Mouse (Mus musculus) limb, embryonic 13.5 days (tissue): ENCODE measurements at regions not wholly inside any gene's neighbourhood (a gene's known extent, or its start where the extent isn't known, plus 50 kb on each side); places are given as distances from the start of the nearest gene placed in this dataset.

Source experiments
- ATAC-seq: fragments of 200-750 bp; cut with Nextera tagmentation; 2 replicates; pipeline ENCODE4 v1.8.0; 2017; ENCODE audit warnings: low read depth, moderate number of reproducible peaks, moderate TSS enrichment; ENCODE audit not compliant: low FRiP score
- H3K27ac ChIP-seq: fragments of 300-500 bp; sonication (generic); 2 replicates; pipeline ENCODE4 v1.5.1; 2015; ENCODE audit warnings: inconsistent platforms, mild to moderate bottlenecking, moderate library complexity
- H3K27me3 ChIP-seq: fragments of 300-500 bp; sonication (generic); 2 replicates; pipeline ENCODE4 v1.6.1; 2015; ENCODE audit warnings: mild to moderate bottlenecking, inconsistent platforms
- H3K36me3 ChIP-seq: fragments of 300-500 bp; sonication (generic); 2 replicates; pipeline ENCODE4 v1.6.1; 2015; ENCODE audit warnings: inconsistent platforms, mild to moderate bottlenecking, moderate library complexity
- H3K4me1 ChIP-seq: fragments of 300-500 bp; sonication (generic); 2 replicates; pipeline ENCODE4 v1.6.1; 2015; ENCODE audit warnings: inconsistent platforms
- H3K4me2 ChIP-seq: fragments of 300-500 bp; sonication (generic); replicated peaks from 2 replicates; pipeline ENCODE4 v1.6.1; 2015; ENCODE audit warnings: inconsistent platforms, mild to moderate bottlenecking, moderate library complexity
- H3K4me3 ChIP-seq: fragments of 300-500 bp; sonication (generic); 2 replicates; pipeline ENCODE4 v1.5.1; 2015; ENCODE audit warnings: moderate library complexity, mild to moderate bottlenecking, inconsistent platforms
- H3K9ac ChIP-seq: fragments of 300-500 bp; sonication (generic); 2 replicates; pipeline ENCODE4 v1.6.1; 2015; ENCODE audit warnings: mild to moderate bottlenecking, inconsistent platforms
- H3K9me3 ChIP-seq: fragments of 300-500 bp; sonication (generic); 2 replicates; pipeline ENCODE4 v1.6.1; 2016; ENCODE audit warnings: inconsistent platforms
- WGBS: fragments of 180-500 bp; shearing (Covaris S2); methylation state at CpG from one replicate; pipeline ENCODE4 v1.1.7; 2015; 5-methylcytosine and 5-hydroxymethylcytosine counted together

DNA sequence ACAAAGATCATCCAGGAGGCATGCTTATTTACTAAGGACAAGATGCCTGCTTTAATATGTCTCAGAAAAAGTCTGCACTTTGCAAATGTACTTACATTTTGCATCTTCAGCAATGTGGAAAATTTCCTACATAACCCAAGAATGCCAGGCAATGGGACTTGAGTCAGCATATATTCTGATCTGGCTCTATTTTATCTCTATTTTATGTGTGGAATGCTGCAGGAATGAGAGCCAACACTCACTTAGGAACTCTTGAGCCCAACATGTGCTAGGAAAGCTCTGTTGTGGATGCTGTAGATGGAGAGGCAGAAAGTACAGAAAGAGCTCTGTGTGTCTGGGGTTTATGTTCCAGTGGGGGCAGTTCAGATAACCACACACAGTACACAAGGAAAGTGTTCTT, 99.0 kb upstream of the Cd93 start:
- Histone ChIP-seq H3K4me3 (no peak overlapping the region), H3K9me3 (no peaks in the 10 kb centered on the region), H3K9ac (no peak overlapping the region), H3K27ac (no peak overlapping the region), H3K27me3 (no peaks in the 10 kb centered on the region), H3K4me2 (no peak overlapping the region), H3K4me1 (no peaks in the 10 kb centered on the region), H3K36me3 (no peaks in the 10 kb centered on the region)
- no peak for ATAC-seq

GRCm38 (mm10) chr2:148537914-148538510, 94.6 kb upstream of the Cd93 start:
- 73% methylated on average over 3 of the region's 3 CpGs for WGBS
- Histone ChIP-seq H3K4me3 (no peak overlapping the region), H3K27ac (no peak overlapping the region), H3K27me3 (no peaks in the 10 kb centered on the region), H3K9me3 (no peaks in the 10 kb centered on the region), H3K36me3 (no peaks in the 10 kb centered on the region), H3K9ac (no peak overlapping the region), H3K4me2 (no peak overlapping the region), H3K4me1 (no peaks in the 10 kb centered on the region)
- ATAC-seq: no peak

DNA sequence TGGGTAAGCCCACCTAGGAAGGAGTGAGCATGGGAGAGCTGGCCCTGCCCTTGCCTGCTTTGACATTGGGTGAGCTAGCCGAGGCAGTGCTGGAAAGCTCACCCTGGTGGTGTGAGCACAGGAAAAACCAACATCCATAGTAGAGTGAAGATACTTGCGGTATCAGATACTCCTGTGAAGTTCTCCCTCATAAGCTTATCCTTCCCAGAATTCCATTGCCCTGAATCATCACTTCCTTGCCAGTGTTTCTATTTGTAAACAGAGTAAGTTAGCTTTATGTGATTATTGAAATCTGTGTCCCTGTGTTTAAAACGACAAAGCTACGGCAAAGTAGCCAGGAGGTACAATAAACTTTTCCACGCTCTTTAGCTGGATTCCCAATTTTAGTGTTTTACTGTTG, 93.9 kb upstream of the Cd93 start:
- no peaks in the 10 kb centered on the region for H3K9me3 ChIP-seq
- WGBS: 82% methylated on average over 5 of the region's 5 CpGs
- H3K36me3 ChIP-seq: no peaks in the 10 kb centered on the region

GRCm38 (mm10) chr2:148536608-148537007, 93.2 kb upstream of the Cd93 start:
- no peaks in the 10 kb centered on the region for H3K9me3 ChIP-seq
- no peak overlapping the region for H3K27ac ChIP-seq
- ATAC-seq: no peak
- no peak overlapping the region for H3K4me3 ChIP-seq
- H3K36me3 ChIP-seq: no peaks in the 10 kb centered on the region
- H3K27me3 ChIP-seq: no peaks in the 10 kb centered on the region
- H3K9ac ChIP-seq: no peak overlapping the region
- H3K4me1 ChIP-seq: no peaks in the 10 kb centered on the region
- no peak overlapping the region for H3K4me2 ChIP-seq
- WGBS: 70% methylated on average over 3 of the region's 3 CpGs

More for the DNA sequence above, 93.9 kb upstream of the Cd93 start:
- Histone ChIP-seq H3K27ac (no peak overlapping the region), H3K4me2 (no peak overlapping the region), H3K9ac (no peak overlapping the region), H3K4me3 (no peak overlapping the region), H3K27me3 (no peaks in the 10 kb centered on the region), H3K4me1 (no peaks in the 10 kb centered on the region)
- ATAC-seq: no peak

- H3K36me3 ChIP-seq: no peaks in the 10 kb centered on the region
- ATAC-seq: no peak
- no peak overlapping the region for H3K4me3 ChIP-seq
- H3K9me3 ChIP-seq: no peaks in the 10 kb centered on the region
- H3K27ac ChIP-seq: no peak overlapping the region
- no peak overlapping the region for H3K9ac ChIP-seq
- no peak overlapping the region for H3K4me2 ChIP-seq
- no peaks in the 10 kb centered on the region for H3K27me3 ChIP-seq
- no peaks in the 10 kb centered on the region for H3K4me1 ChIP-seq
- 51% methylated on average over 5 of the region's 5 CpGs for WGBS
Observed at GRCm38 (mm10) chr2:148535562-148536180, 92.3 kb upstream of the Cd93 start.

- no peaks in the 10 kb centered on the region for H3K9me3 ChIP-seq
- H3K4me2 ChIP-seq: no peak overlapping the region
- H3K27ac ChIP-seq: no peak overlapping the region
- no peaks in the 10 kb centered on the region for H3K27me3 ChIP-seq
- H3K4me3 ChIP-seq: no peak overlapping the region
- 66% methylated on average over 4 of the region's 4 CpGs for WGBS
- no peak for ATAC-seq
- H3K4me1 ChIP-seq: 0 out of 2 replicates have a peak, but pooled peaks cover 5% of the 10 kb centered on the region
- H3K9ac ChIP-seq: no peak overlapping the region
- H3K36me3 ChIP-seq: no peaks in the 10 kb centered on the region
Observed at GRCm38 (mm10) chr2:148532051-148532450, 88.7 kb upstream of the Cd93 start.

- Histone ChIP-seq H3K27me3 (no peaks in the 10 kb centered on the region), H3K9me3 (no peaks in the 10 kb centered on the region), H3K4me3 (no peak overlapping the region), H3K4me2 (no peak overlapping the region), H3K4me1 (0 out of 2 replicates have a peak, but pooled peaks cover 5% of the 10 kb centered on the region), H3K27ac (no peak overlapping the region), H3K9ac (no peak overlapping the region), H3K36me3 (no peaks in the 10 kb centered on the region)
- ATAC-seq: no peak
- 84% methylated on average over 4 of the region's 4 CpGs for WGBS
Observed at GRCm38 (mm10) chr2:148530546-148530945, 87.2 kb upstream of the Cd93 start.

- Histone ChIP-seq H3K4me1 (0 out of 2 replicates have a peak, but pooled peaks cover 5% of the 10 kb centered on the region), H3K27ac (no peak overlapping the region), H3K4me3 (no peak overlapping the region), H3K27me3 (no peaks in the 10 kb centered on the region), H3K9me3 (no peaks in the 10 kb centered on the region), H3K9ac (no peak overlapping the region), H3K36me3 (no peaks in the 10 kb centered on the region), H3K4me2 (no peak overlapping the region)
- 26% methylated on average over 2 of the region's 2 CpGs for WGBS
- no peak for ATAC-seq
Observed at GRCm38 (mm10) chr2:148529900-148530299, 86.5 kb upstream of the Cd93 start.

GRCm38 (mm10) chr2:148527755-148528154, 84.4 kb upstream of the Cd93 start:
- Histone ChIP-seq H3K27me3 (no peaks in the 10 kb centered on the region), H3K36me3 (no peaks in the 10 kb centered on the region), H3K4me3 (no peak overlapping the region), H3K4me2 (no peak overlapping the region), H3K9me3 (no peaks in the 10 kb centered on the region), H3K27ac (no peak overlapping the region), H3K4me1 (0 out of 2 replicates have a peak, but pooled peaks cover 5% of the 10 kb centered on the region), H3K9ac (no peak overlapping the region)
- 87% methylated on average over 5 of the region's 5 CpGs for WGBS
- ATAC-seq: no peak

GRCm38 (mm10) chr2:148525496-148525895, 82.1 kb upstream of the Cd93 start:
- Histone ChIP-seq H3K4me2 (no peak overlapping the region), H3K27ac (no peak overlapping the region), H3K9ac (no peak overlapping the region), H3K4me3 (no peak overlapping the region), H3K9me3 (no peaks in the 10 kb centered on the region), H3K36me3 (no peaks in the 10 kb centered on the region), H3K4me1 (peaks cover 10% of the 10 kb centered on the region; the same call in 1 of the 2 replicates), H3K27me3 (no peaks in the 10 kb centered on the region)
- WGBS: 82% methylated on average over 6 of the region's 6 CpGs
- no peak for ATAC-seq

DNA sequence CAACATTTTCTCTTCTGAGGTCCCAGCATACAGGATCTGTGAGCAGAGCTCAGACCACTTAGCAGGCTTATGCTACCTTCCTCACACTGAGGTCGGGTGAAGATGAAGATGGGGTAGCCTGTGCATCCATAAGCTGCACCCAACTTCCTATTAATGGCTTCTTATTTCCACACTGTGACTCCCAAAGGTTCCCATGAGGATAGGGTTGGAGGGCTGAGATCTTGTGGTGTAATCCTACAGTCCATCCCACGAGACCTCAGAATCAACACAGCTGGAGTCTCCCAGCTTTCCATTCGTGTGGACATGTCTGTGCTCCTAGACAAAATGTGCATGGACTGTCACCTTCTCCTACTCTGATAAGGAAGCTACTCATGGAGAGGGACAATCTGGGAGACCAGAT, 80.0 kb upstream of the Cd93 start:
- H3K27me3 ChIP-seq: no peaks in the 10 kb centered on the region
- H3K4me2 ChIP-seq: no peak overlapping the region
- no peak overlapping the region for H3K4me3 ChIP-seq
- H3K27ac ChIP-seq: no peak overlapping the region
- H3K9ac ChIP-seq: no peak overlapping the region
- no peaks in the 10 kb centered on the region for H3K36me3 ChIP-seq
- peaks cover 11% of the 10 kb centered on the region; the same call in 1 of the 2 replicates for H3K4me1 ChIP-seq
- 78% methylated on average over 3 of the region's 3 CpGs for WGBS
- H3K9me3 ChIP-seq: no peaks in the 10 kb centered on the region
- ATAC-seq: no peak

- WGBS: 75% methylated on average over 2 of the region's 2 CpGs
- Histone ChIP-seq H3K36me3 (no peaks in the 10 kb centered on the region), H3K27ac (no peak overlapping the region)
Observed at GRCm38 (mm10) chr2:148522936-148523335, 79.6 kb upstream of the Cd93 start.

More at GRCm38 (mm10) chr2:148522936-148523335, 79.6 kb upstream of the Cd93 start:
- H3K4me1 ChIP-seq: peaks cover 11% of the 10 kb centered on the region; the same call in 1 of the 2 replicates
- H3K9me3 ChIP-seq: no peaks in the 10 kb centered on the region
- no peaks in the 10 kb centered on the region for H3K27me3 ChIP-seq
- ATAC-seq: no peak
- no peak overlapping the region for H3K9ac ChIP-seq
- H3K4me2 ChIP-seq: no peak overlapping the region
- no peak overlapping the region for H3K4me3 ChIP-seq
